Mouse (Mus musculus): Measurements from ENCODE around the gene E2f8. TPM values are rescaled to one million over a fixed set of nuclear protein-coding genes. Genes with fewer than 3 reads are reported as not detected.

E2f8 gene
- polyA plus RNA-seq, 1 experiment from 2014 or later = 13.0 TPM

GRCm38 (mm10) chr7:48855461-48855860 lies 25.9 kb downstream of the E2f8 start:
- Histone ChIP-seq H3K4me2 (ENCODE audit: low read depth, low read length) (no peak overlapping the region), H3K4me1 (ENCODE audit: insufficient read depth) (no peaks in the 10 kb centered on the region; the same call in 1 of the 2 replicates), H3K27me3 (ENCODE audit: insufficient read depth, low read length) (no peaks in the 10 kb centered on the region), H3K36me3 (replicated peaks; ENCODE audit: insufficient read depth, low read length) (no peaks in the 10 kb centered on the region), H3K9ac (replicated peaks) (no peak overlapping the region), H3K9me3 (ENCODE audit: low read length) (no peaks in the 10 kb centered on the region), H3K27ac (ENCODE audit: low read depth) (no peak overlapping the region), H3K4me3 (ENCODE audit: low read depth, low read length) (no peak overlapping the region)
- 84% methylated on average over 3 of the region's 3 CpGs for WGBS (ENCODE audit: insufficient replicate concordance)
- TF ChIP-seq EP300 (IDR thresholded peaks at IDR 0.05; ENCODE audit: low read depth) (no peak), CTCF (IDR thresholded peaks at IDR 0.05; ENCODE audit: low read depth) (no peak)
- no peak for DNase-seq
- ATAC-seq = peak; percentile 61; the same call in 1 of the 2 replicates

GRCm38 (mm10) chr7:48853496-48853895 lies 27.9 kb downstream of the E2f8 start:
- Histone ChIP-seq H3K9ac (replicated peaks) (no peak overlapping the region), H3K9me3 (ENCODE audit: low read length) (no peaks in the 10 kb centered on the region), H3K4me3 (ENCODE audit: low read depth, low read length) (no peak overlapping the region), H3K27me3 (ENCODE audit: insufficient read depth, low read length) (no peaks in the 10 kb centered on the region), H3K4me2 (ENCODE audit: low read depth, low read length) (no peak overlapping the region), H3K36me3 (replicated peaks; ENCODE audit: insufficient read depth, low read length) (no peaks in the 10 kb centered on the region), H3K4me1 (ENCODE audit: insufficient read depth) (no peaks in the 10 kb centered on the region), H3K27ac (ENCODE audit: low read depth) (no peak overlapping the region)
- no peak for ATAC-seq
- TF ChIP-seq CTCF (IDR thresholded peaks at IDR 0.05; ENCODE audit: low read depth) (no peak), EP300 (IDR thresholded peaks at IDR 0.05; ENCODE audit: low read depth) (no peak)
- DNase-seq = no peak
- WGBS (ENCODE audit: insufficient replicate concordance) = 75% methylated on average over 13 of the region's 13 CpGs

- H3K27me3 ChIP-seq (ENCODE audit: insufficient read depth, low read length) = no peaks in the 10 kb centered on the region
- TF ChIP-seq CTCF (IDR thresholded peaks at IDR 0.05; ENCODE audit: low read depth) = no peak
- TF ChIP-seq EP300 (IDR thresholded peaks at IDR 0.05; ENCODE audit: low read depth) = no peak
- ATAC-seq (no peak), DNase-seq (no peak)
- 82% methylated on average over 6 of the region's 6 CpGs for WGBS (ENCODE audit: insufficient replicate concordance)
- H3K4me1 ChIP-seq (ENCODE audit: insufficient read depth) = no peaks in the 10 kb centered on the region
- H3K4me2 ChIP-seq (ENCODE audit: low read depth, low read length) = no peak overlapping the region
- H3K9me3 ChIP-seq (ENCODE audit: low read length) = no peaks in the 10 kb centered on the region
- no peak overlapping the region for H3K4me3 ChIP-seq (ENCODE audit: low read depth, low read length)
- no peak overlapping the region for H3K9ac ChIP-seq (replicated peaks)
- no peaks in the 10 kb centered on the region for H3K36me3 ChIP-seq (replicated peaks; ENCODE audit: insufficient read depth, low read length)
- H3K27ac ChIP-seq (ENCODE audit: low read depth) = no peak overlapping the region
These were observed 29.8 kb downstream of the E2f8 start for GRCm38 (mm10) chr7:48851529-48852104.

GRCm38 (mm10) chr7:48847820-48848650 lies 33.4 kb downstream of the E2f8 start, which contains the start of gene Csrp3:
Csrp3 (minus strand) TSS chr7:48848033.
- H3K27ac ChIP-seq (ENCODE audit: low read depth) = no peak within 1 kb of the TSS
- H3K27me3 ChIP-seq (ENCODE audit: insufficient read depth, low read length) = no peaks in the 10 kb centered on the region
- WGBS (ENCODE audit: insufficient replicate concordance) = 66% methylated on average over 11 of the region's 11 CpGs
- no peak within 1 kb of the TSS for H3K4me3 ChIP-seq (ENCODE audit: low read depth, low read length)
- TF ChIP-seq EP300 (IDR thresholded peaks at IDR 0.05; ENCODE audit: low read depth) (no peak), CTCF (IDR thresholded peaks at IDR 0.05; ENCODE audit: low read depth) (no peak)
- DNase-seq (no peak), ATAC-seq (no peak)
- H3K9ac ChIP-seq (replicated peaks) = no peak within 1 kb of the TSS
- no peak within 1 kb of the TSS for H3K4me2 ChIP-seq (ENCODE audit: low read depth, low read length)
- H3K36me3 ChIP-seq (replicated peaks; ENCODE audit: insufficient read depth, low read length) = no peaks in the 10 kb centered on the region
- H3K9me3 ChIP-seq (ENCODE audit: low read length) = no peaks in the 10 kb centered on the region
- no peaks in the 10 kb centered on the region for H3K4me1 ChIP-seq (ENCODE audit: insufficient read depth)

- Histone ChIP-seq H3K4me3 (ENCODE audit: low read depth, low read length) (no peak overlapping the region), H3K9me3 (ENCODE audit: low read length) (no peaks in the 10 kb centered on the region), H3K27ac (ENCODE audit: low read depth) (no peak overlapping the region), H3K27me3 (ENCODE audit: insufficient read depth, low read length) (no peaks in the 10 kb centered on the region), H3K4me1 (ENCODE audit: insufficient read depth) (peaks cover 4% of the 10 kb centered on the region; the same call in 1 of the 2 replicates), H3K36me3 (replicated peaks; ENCODE audit: insufficient read depth, low read length) (no peaks in the 10 kb centered on the region), H3K9ac (replicated peaks) (no peak overlapping the region), H3K4me2 (ENCODE audit: low read depth, low read length) (no peak overlapping the region)
- ATAC-seq (no peak), DNase-seq (no peak)
- TF ChIP-seq EP300 (IDR thresholded peaks at IDR 0.05; ENCODE audit: low read depth) (no peak), CTCF (IDR thresholded peaks at IDR 0.05; ENCODE audit: low read depth) (no peak)
- 69% methylated on average over 6 of the region's 6 CpGs for WGBS (ENCODE audit: insufficient replicate concordance)
These were observed 34.6 kb downstream of the E2f8 start for GRCm38 (mm10) chr7:48846755-48847154.

- DNase-seq (no peak), ATAC-seq (no peak)
- no peaks in the 10 kb centered on the region for H3K36me3 ChIP-seq (replicated peaks; ENCODE audit: insufficient read depth, low read length)
- H3K4me3 ChIP-seq (ENCODE audit: low read depth, low read length) = no peak overlapping the region
- H3K27me3 ChIP-seq (ENCODE audit: insufficient read depth, low read length) = no peaks in the 10 kb centered on the region
- no peak overlapping the region for H3K27ac ChIP-seq (ENCODE audit: low read depth)
- H3K9me3 ChIP-seq (ENCODE audit: low read length) = no peaks in the 10 kb centered on the region
- H3K4me1 ChIP-seq (ENCODE audit: insufficient read depth) = peaks cover 4% of the 10 kb centered on the region; the same call in 1 of the 2 replicates
- no peak overlapping the region for H3K4me2 ChIP-seq (ENCODE audit: low read depth, low read length)
- WGBS (ENCODE audit: insufficient replicate concordance) = 80% methylated on average over 12 of the region's 12 CpGs
- H3K9ac ChIP-seq (replicated peaks) = no peak overlapping the region
- no peak for TF ChIP-seq EP300 (IDR thresholded peaks at IDR 0.05; ENCODE audit: low read depth)
- TF ChIP-seq CTCF (IDR thresholded peaks at IDR 0.05; ENCODE audit: low read depth) = no peak
These were observed 36.0 kb downstream of the E2f8 start for GRCm38 (mm10) chr7:48845213-48845973.
